Mouse (Mus musculus): ENCODE measurements around the gene Nr2c2.

GRCm38 (mm10) chr6:92090497-92090896, 693 bp upstream of the Nr2c2 start:
- TF ChIP-seq POLR2A (IDR thresholded peaks at IDR 0.05; ENCODE audit: borderline replicate concordance, low read depth, low read length) (no peak), CTCF (IDR thresholded peaks at IDR 0.05; ENCODE audit: low read depth, low read length) (no peak)
